Mouse (Mus musculus): ENCODE measurements around the gene Cplx2.
A peak's percentile ranks its signal among the peaks of the same experiment; 100 is the strongest.

The Cplx2 gene

GRCm38 (mm10) chr13:54367758-54368157, 3.4 kb upstream of the Cplx2 start:
- DNase-seq (ENCODE audit: low read depth, low spot score), result no peak

- DNase-seq (ENCODE audit: low read depth, low spot score), result no peak
These were observed 3.0 kb upstream of the Cplx2 start for GRCm38 (mm10) chr13:54368181-54368580.

GRCm38 (mm10) chr13:54371387-54372330, 510 bp downstream of the Cplx2 start:
- peak; percentile 70 for DNase-seq (ENCODE audit: low read depth, low spot score)

GRCm38 (mm10) chr13:54372665-54373064, 1.5 kb downstream of the Cplx2 start:
- peak; percentile 57 for DNase-seq (ENCODE audit: low read depth, low spot score)

- no peak for DNase-seq (ENCODE audit: low read depth, low spot score)
These were observed 3.1 kb downstream of the Cplx2 start for GRCm38 (mm10) chr13:54374106-54374706.

GRCm38 (mm10) chr13:54375497-54376495, 4.6 kb downstream of the Cplx2 start:
- no peak for DNase-seq (ENCODE audit: low read depth, low spot score)

- no peak for DNase-seq (ENCODE audit: low read depth, low spot score)
These were observed 5.6 kb downstream of the Cplx2 start for GRCm38 (mm10) chr13:54376736-54377135.

GRCm38 (mm10) chr13:54378051-54378450, 6.9 kb downstream of the Cplx2 start:
- DNase-seq (ENCODE audit: low read depth, low spot score), result peak; percentile 40

- DNase-seq (ENCODE audit: low read depth, low spot score), result no peak
These were observed 9.3 kb downstream of the Cplx2 start for GRCm38 (mm10) chr13:54380421-54380820.

- DNase-seq (ENCODE audit: low read depth, low spot score), result no peak
These were observed 10.2 kb downstream of the Cplx2 start for GRCm38 (mm10) chr13:54381396-54381795.

GRCm38 (mm10) chr13:54383531-54383930, 12.4 kb downstream of the Cplx2 start:
- no peak for DNase-seq (ENCODE audit: low read depth, low spot score)

GRCm38 (mm10) chr13:54384518-54384917, 13.4 kb downstream of the Cplx2 start:
- no peak for DNase-seq (ENCODE audit: low read depth, low spot score)

GRCm38 (mm10) chr13:54385008-54386004, 14.2 kb downstream of the Cplx2 start:
- no peak for DNase-seq (ENCODE audit: low read depth, low spot score)

GRCm38 (mm10) chr13:54389971-54390564, 18.9 kb downstream of the Cplx2 start:
- no peak for DNase-seq (ENCODE audit: low read depth, low spot score)

- DNase-seq (ENCODE audit: low read depth, low spot score), result no peak
These were observed 19.4 kb downstream of the Cplx2 start for GRCm38 (mm10) chr13:54390565-54391013.

- no peak for DNase-seq (ENCODE audit: low read depth, low spot score)
These were observed 20.2 kb downstream of the Cplx2 start for GRCm38 (mm10) chr13:54391313-54391712.

GRCm38 (mm10) chr13:54397069-54397468, 25.9 kb downstream of the Cplx2 start:
- DNase-seq (ENCODE audit: low read depth, low spot score), result no peak

- DNase-seq (ENCODE audit: low read depth, low spot score), result no peak
These were observed 29.5 kb downstream of the Cplx2 start for GRCm38 (mm10) chr13:54400565-54401179.

- no peak for DNase-seq (ENCODE audit: low read depth, low spot score)
These were observed 30.0 kb downstream of the Cplx2 start for GRCm38 (mm10) chr13:54401180-54401569.

Measured in WW6 (cell line).